Mouse (Mus musculus) gastrocnemius, postnatal 14 days (tissue): ENCODE measurements around the gene Prss57. TPM values are rescaled to one million over a fixed set of nuclear protein-coding genes. Genes with fewer than 3 reads are reported as not detected.
"Not testable (repeated sequence)": the region's sequence is repeated elsewhere in the genome, so short reads cannot be mapped to it uniquely, and the experiment has no call there.

Source experiments
- DNase-seq: peaks from one replicate; pipeline ENCODE4 v3.0.0; 2021; ENCODE audit warnings: mixed read lengths
- intact Hi-C: fragments of 180-260 bp; cut with DNase I; formaldehyde crosslinking; loops from one replicate; pipeline ENCODE4 v1.15.1; 2025; ENCODE audit warnings: low total_unique reads
- total RNA-seq, 2 experiments: library from RNA; stranded (reverse); gene quantifications; 2 replicates each; pipeline ENCODE4 v1.2.3; 2021

The Prss57 gene
- total RNA-seq, 2 experiments from 2014 or later = not detected

DNA sequence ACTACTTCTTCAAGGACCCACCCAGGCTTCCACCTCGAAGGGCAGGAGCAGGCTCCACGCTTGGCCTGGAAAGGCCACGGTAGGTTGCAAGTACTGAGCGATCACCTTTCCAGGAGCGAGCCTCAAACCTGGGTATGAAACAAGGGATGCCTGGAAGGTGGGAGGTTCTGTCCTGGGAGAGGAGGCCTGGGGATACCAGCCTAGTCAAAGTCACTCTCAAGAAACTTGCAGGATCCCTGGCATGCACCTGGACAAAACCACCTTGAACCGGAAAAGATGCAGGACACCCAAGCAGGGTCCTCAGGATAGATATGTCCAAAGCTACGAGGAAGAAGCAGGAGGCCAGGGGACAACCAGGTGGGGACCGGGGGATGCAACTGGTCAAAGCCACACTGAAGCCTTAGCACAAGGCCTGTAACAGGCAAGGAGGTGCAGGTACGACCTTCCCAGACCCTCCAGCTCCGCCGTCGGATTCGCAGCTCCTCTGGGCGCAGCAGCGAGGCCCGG, 24.7 kb downstream of the Prss57 start:
- no peak for DNase-seq
- intact Hi-C loops = no loop called here

DNA sequence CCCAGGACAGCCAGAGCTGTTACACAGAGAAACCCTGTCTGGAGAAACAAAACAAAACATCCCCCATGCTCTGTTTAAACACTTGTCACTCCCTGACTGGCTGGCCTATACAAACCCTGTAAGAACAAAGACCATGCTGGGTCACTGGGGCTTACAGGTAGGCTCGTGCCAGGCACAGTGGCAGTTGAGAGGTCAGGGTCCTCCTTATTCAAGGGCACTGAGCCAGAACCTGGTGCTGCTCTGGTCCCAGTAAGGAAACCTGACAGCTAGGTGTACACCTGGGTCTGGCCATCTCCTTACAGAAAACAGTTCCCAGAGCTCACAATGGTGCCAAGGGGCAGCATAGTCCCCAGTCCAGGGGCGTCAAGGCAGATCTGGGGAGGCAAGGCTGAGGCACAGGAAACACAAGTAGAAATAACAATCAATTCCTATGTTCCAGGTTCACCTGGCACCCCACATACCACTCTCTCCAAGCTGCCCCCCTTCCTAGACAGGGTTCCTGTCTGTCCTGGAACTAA, 25.5 kb downstream of the Prss57 start:
- DNase-seq = no peak
- intact Hi-C loops = no loop called here

DNA sequence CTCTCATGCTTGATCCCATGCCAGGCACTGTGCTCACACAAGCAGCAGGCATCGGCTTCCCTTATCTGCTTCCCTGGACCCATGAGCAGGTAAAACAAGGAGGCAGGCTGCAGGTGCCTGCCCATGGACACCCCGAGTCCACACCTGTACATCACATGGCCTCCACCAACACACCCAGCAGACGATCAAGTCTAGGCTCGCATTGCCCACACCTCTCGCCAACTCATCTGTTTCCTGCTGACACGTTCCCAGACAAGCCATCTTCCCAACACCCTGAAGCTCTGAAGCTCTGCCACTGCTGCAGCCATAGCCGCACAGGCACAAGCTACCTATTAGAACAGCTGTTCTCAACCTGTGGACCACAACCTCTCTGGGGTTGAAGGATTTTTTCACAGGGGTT, 26.5 kb downstream of the Prss57 start:
- DNase-seq = no peak
- intact Hi-C loops = no loop called here

DNA sequence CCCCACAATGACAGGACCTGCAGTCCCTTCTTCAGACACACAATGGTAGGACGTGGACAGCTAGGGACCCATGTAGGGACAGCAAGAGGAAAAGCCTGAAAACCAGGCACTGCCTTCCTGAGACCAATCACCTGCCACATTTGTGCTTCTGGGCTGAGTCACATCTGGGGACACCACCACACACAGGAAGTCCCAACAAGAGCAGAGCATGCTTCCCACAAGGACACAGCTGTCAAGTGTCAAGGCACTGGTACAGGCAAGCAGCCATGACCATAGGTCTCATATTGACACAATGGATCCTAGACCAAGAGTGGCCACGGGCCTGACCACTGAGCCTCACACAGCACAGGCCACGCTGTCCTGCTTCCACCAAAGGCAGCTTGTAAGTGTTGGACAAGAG, 27.9 kb downstream of the Prss57 start:
- intact Hi-C loops = no loop called here
- no peak for DNase-seq

DNA sequence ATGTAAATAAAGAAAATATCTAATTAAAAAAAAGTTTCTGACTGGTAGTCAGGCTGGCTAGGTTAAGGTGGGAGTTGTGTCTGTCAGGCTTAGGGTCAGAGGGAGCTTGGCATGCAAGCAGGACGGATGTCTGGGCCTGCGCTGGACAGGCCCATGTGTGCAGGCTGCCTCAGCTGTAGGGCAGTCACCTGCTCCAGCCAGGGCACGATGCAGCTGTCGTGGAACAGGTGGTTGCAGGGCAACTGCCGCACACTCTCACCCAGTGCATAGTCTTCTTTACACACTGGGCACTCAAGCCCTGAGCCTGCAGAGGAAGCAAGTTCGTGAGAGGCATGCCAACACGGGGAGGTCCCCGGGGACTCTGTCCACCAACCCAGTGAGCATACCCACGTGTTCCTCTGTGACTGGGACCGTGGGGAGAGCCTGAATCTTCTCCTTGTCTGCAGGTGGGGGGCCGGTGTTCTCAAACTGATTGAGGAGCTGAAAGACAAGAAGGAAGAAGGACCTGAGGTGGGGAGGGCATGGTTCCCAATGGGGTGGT, 30.1 kb downstream of the Prss57 start:
- intact Hi-C loops = no loop called here
- no peak for DNase-seq

DNA sequence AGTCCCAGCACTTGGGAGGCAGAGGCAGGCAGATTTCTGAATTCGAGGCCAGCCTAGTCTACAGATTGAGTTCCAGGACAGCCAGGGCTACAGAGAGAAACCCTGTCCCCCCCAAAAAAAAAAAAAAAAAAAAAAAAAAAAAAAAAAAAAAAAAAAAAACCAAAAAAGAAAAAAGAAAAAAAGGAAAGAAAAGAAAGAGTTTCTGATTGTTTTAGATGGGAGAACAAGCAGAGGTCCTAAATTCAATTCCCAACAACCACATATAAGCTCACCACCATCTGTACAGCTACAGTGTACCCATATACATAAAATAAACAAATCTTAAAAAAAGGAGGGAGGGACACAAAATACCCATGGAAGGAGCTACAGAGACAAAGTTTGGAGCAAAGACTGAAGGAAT, 31.1 kb downstream of the Prss57 start:
- DNase-seq, intact Hi-C loops: not testable (repeated sequence)

DNA sequence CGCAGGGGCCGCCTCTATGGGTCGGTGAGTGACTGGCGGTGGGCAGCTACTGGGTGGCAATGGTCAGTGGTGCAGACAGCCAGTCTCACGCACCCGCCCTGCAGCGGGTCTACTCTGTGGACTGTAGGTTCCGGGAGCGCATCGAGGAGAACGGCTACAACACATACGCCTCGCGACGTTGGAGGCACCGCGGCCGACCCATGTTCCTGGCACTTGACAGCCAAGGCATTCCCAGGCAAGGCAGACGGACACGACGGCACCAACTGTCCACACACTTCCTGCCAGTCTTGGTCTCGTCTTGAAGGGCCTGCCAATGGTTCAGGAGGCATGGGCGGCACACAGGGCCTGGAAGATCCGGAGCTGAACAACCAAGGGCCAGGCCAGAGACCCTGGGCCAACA, 34.1 kb downstream of the Prss57 start:
- intact Hi-C loops = no loop called here
- no peak for DNase-seq

DNA sequence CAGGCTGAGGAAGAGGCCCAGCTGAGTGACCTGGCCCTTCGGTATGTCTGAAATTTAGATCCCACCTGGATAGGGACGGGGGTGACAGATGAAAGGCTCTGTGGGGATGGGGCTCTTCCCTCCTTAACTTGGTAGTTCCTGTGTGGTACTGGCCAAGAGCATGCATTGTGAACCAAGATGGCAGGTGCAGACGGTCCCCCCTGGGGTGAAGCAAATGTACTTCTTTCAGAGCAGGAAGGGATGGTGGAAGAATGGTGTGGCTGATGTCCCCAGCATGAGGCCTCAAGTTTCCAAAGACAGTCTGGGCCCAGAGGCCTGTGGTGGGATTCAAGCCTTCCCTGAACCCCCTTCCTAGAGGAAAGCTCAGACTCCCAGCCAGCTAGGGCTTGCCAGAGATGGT, 34.9 kb downstream of the Prss57 start:
- DNase-seq = no peak
- intact Hi-C loops = no loop called here

DNA sequence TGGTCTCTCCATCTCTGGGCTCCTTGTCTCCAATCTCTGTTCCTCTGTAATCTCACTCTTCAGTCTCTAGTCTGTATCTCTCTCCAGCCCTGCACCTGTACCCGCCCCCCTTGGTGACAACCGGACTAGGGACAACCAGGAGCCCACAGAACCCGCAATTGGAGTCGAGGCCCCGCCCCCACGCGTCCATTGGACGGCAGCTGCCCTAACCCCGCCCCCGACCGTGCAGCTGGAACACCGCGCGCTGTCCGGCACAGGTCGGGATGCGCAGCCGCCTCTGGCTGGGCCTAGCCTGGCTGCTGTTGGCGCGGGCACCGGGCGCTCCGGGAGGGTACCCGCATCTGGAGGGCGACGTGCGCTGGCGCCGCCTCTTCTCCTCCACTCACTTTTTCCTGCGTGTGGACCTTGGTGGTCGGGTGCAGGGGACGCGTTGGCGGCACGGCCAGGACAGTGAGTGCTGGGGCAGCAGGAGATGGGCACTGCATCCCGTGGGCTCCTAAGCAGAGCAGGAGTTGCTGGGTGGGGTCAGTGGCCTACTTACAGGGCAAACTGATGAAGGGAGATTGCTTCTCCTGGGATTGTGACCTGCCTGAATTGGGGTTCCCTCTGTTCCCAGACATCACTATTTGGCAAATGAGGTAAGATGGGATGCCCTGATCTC, 35.8 kb downstream of the Prss57 start, which contains the start of gene Fgf22:
Gene Fgf22, plus strand, starts transcription at position 221 of the 661 bp plus-strand sequence.
- DNase-seq = peak; percentile 72

DNA sequence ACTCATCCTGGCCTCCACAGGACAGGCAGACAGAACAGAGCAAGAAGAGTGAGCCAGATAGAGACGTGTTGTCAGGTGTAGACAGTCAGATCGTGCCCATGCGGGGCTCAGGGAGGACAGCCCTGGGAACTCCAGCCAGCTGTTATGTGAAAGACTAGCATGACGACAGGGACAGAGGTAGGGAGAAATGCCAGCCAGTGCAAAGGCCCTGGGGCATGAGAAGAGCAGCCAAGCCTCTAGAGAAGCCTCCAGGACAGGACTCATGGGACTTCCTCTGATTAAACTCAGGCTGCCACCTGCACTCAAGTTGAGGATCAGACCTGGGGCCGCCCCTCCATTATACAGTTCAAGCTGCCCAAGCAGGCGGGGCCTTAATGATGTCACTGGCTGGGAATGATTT, 42.3 kb downstream of the Prss57 start:
- no peak for DNase-seq
- intact Hi-C loops = no loop called here

More for the DNA sequence above, 35.8 kb downstream of the Prss57 start, which contains the start of gene Fgf22:
- intact Hi-C loops = no loop called here

DNA sequence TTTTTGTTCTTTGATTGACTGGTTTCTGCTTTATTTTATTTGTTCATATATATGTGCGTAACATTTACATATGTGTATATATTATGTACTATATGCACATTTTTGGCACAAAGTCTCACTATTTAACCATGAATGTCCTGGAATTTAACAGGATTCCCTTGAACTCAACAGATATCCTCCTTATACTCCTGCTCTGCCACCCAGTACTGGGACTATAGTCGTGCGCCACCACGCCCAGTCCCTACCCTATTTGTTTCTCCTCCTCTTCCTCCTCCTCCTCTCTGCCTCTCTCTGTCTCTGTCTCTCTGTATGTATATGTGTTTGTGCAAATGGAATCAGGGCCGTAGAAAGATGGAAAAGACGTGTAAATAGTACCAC, 44.0 kb downstream of the Prss57 start:
- intact Hi-C loops = no loop called here
- DNase-seq = no peak

DNA sequence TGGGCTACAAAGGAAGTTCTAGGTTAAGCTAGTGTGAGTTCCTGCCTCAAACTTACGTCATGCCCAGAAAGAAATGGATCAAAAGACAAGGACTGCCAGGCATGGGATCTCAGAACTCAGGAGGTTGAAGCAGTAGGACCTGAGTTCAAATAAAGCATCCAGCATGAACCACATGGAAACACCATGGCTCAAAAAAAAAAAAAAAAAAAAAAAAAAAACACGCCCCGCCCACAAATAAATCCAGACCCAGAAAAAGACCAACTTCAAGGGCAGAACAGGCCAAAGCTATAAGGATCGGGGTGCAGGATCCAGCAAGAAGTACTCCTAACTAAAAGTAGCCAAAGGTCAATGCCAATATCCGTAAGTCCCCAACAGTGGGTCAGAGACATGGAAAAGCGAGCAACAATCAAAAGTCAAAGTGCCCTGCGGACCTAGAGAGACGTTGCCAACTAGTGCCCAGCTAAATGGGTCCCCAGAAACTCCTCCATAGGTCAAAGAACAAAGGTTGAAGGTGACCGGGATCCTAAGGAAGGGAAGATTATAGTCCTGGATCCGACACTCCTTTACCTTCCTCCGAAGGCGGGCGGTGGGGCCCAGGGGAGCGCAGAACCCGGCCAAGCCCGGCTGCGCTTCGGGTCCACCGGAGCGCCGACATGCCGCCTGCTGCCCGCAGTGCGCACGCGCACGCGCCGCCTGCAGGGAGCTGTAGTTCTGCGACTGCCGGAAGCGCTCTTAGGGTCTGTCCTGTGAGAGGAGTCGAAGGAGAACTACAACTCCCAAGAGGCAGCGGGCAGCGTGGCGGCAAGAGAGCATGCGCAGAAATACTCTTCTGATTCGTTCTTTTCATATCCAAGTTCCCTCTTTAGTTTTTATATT, 44.6 kb downstream of the Prss57 start, which contains the start of gene Polrmt:
Gene Polrmt, minus strand, starts transcription at position 684 of the 876 bp plus-strand sequence.
- DNase-seq = peak; percentile 95
- intact Hi-C loops = no loop called here

DNA sequence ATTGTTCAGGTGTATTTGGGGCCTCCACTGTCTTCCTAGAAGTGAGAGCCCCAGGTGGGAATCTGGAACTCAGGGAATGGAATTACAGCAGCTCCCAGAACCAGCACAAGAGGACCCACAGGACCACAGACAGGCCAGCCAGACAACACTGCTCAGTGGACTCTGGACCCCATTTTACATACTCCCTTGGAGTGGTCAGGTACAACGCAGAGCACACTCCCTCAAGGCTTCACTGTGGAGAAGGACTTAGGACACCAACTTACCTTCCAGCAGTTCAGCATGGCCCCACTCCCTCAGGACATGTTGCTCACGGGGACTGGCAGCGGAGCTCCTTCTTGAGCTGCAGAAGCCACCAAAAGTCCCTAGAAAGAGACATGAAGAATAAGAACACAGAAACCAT, 45.4 kb downstream of the Prss57 start:
- no peak for DNase-seq
- intact Hi-C loops = no loop called here

DNA sequence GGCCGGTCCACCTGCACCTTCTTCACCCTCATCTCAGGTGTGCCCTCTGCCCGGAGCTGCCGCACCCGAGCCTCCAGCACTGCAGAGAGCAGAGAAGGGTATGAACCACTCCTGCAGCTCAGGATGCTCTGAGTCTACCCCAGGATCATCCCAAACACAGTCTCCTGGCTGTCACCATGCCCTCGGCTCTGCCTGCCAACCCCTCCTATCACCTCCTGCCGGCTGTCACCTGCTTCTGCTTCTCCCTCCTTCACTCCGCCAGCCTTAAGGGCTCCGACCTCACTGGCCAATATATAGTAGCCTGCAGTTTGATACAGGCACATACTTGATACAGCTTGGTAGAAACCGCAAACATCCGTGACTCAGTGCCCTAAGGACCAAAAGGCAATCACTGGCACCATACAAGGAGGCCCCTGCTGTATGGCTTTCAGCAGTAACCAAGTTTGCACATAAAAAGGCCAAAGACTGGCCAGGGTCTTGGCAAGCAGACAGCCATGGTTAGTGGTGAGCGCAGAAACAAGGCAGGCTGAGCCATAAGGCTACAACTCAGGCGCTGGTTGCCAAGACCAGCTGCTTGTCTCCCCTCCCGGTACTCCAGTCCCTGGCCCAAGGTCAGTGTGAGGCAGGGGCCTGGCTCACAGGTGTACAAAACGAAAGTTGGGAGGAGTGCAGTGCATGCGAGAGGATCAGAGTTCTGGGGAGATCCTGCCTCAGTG, 47.0 kb downstream of the Prss57 start:
- intact Hi-C loops = no loop called here
- no peak for DNase-seq

DNA sequence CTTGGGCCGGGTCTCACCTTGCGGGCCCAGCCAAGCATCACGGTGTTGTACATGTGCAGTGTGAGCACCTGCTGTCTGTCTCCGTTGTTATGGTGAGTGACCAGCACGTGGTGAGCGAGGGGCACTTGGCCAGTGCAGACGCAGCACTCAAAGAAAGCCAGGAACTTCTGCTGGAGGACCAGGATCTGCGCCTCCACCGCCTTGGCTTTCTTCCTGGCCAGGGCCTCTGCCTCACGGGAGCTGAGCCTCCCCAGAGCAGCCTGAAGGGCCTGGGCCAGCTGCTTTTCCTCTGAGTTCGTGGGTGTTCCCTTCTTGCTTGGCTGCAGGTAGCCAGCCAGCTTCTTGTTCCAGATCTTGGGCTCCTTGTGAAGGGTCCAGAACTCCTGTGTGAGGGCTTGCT, 47.6 kb downstream of the Prss57 start:
- no peak for DNase-seq
- intact Hi-C loops = no loop called here

DNA sequence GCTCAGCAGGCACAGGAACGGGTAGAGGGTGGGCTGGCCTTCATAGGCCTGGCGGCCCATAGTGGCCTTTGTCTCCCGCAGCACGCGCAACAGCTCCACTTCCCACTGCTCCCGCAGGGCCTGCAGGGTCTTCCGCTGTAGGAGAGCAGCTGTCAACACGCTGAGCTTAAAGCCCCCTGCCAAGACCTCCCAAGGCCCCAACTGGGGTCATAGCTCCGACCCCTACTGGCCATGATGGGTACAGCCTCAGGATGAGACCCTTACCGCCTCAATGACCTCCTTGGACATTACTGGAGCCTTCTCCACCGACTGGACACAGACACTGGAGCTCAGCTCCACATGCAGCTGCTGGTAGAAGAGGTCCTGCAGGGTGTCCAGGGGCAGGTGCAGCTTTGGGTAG, 49.9 kb downstream of the Prss57 start:
- intact Hi-C loops = no loop called here
- DNase-seq = no peak

DNA sequence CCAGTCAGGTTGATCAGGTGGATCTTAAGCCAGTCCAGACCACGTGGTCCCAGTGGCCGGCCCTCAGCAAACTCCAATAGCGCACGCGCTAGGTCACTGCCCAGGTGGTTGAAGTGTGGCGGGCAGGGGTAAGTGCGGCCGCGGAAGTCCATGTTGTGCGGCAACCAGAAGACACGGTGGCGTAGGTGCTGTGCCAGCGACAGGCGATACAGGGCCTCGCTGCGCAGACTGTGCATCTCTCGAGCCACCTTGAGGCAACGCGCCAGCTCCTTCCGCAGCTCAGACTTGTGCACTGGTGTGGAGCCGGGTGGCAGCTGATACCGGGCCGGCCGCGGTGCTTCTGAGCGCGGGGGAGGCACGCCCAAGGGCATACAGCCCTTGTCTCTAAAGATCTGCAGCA, 51.5 kb downstream of the Prss57 start:
- DNase-seq = no peak
- intact Hi-C loops = no loop called here

DNA sequence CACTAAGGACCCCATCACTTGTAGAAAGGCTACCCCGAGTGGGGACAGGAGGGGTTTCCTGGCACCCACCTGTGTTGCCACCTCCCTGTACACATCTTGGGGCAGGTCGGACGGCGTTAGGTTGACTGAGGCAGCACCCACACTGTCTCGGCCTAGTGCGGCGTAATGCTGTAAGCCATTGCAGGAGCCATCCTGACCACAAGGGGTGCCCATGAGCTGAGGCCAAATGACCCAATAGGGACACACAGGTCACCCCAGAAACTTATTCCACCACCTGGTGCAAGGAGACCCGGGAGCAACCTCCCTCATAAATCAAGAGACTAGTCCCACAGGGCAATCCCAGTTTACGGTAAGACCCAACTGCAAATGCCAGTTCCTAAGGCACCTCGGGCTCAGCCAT, 52.5 kb downstream of the Prss57 start:
- intact Hi-C loops = no loop called here
- no peak for DNase-seq

DNA sequence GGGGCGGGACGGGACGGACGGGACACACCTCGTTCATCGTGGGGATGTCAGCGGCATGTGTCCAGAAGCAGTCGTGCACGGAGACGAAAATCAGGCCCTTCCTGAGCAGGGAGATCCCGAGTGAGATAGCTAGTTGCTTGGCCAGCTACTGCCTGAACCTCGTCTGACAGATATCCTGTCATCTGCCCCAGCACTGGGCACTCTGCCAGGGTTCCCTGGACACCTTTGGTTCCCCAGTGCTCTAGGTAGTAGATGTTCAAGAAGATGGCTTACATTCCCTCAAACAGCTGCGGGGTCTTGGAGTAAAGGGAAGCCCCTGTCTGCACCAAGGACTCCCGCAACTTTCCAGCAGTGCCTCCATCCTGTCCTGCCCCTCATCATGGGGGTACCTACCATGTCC, 54.1 kb downstream of the Prss57 start:
- no peak for DNase-seq
- intact Hi-C loops = no loop called here

DNA sequence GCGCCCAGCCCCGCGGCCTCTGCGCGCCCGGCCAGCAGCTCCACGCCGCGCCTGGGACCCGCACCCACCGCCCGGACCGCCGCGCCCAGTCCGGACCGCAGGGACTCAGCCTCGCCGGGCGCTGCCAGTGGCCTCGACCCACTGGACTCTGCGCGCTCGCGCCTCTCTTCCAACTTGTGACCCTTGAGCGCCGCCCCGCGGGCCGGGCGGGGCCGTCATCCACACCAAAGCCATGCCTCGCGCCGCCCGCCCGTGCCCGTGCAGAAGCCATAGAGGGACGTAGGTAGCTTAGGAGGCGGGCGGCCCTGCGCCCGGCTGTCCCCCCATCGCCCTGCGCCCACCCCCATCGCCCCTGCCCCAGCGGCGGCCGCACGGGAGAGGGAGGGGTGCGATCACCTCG, 55.4 kb downstream of the Prss57 start:
- DNase-seq = no peak
- intact Hi-C loops = no loop called here
